Mouse (Mus musculus) forelimb bud, embryonic 11.5 days (tissue): ENCODE measurements at regions not wholly inside any gene's neighbourhood (a gene's known extent, or its start where the extent isn't known, plus 50 kb on each side); places are given as distances from the start of the nearest gene placed in this dataset.

Experiments used
- DNase-seq: peaks from one replicate; pipeline ENCODE4 v3.0.0-alpha.2; 2012; ENCODE audit warnings: low read depth, low spot score

- no peak for DNase-seq
These were observed 55.2 kb upstream of the Rcn1 start for GRCm38 (mm10) chr2:105454353-105454752.

DNA sequence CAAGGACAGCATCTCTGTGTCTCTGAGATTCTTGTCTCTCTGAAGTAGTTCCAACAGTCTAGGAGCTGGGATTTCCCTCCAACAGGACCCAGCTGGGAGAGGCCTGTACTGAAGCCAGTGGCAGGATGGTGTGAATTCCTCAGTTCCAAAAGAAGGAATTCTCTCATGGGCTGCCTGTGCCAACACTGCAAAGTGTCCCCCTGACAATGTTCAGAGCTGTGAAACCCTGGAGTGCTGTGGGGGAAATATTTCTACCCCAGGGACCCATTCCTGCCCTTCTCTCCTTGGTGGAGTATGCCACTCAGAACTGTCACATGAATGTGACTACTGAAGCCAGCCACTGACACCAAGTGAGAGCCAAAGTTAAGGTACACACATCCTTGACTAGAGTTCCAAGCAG, 55.7 kb upstream of the Rcn1 start:
- DNase-seq, result no peak

- DNase-seq, result no peak
These were observed 59.5 kb upstream of the Rcn1 start for GRCm38 (mm10) chr2:105458643-105459042.

DNA sequence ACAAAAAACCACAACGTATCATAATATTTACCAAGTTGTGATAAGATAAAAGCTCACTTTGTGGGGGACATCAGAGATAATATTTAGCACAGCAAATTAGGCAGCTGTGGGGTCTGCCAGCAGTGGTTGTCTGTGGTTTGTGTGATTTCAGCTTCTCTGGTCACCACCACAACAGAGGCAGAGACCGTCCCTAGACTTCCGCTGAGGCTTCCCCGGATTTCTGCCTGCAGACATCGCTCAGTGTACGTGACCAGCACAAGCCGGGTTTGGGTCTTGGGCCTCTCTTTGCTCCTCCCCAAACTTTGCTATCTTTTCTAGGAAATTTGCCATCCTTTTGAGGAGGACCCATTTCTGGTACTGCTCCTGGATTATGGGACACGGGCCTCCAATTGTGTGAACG, 60.4 kb upstream of the Rcn1 start:
- no peak for DNase-seq

DNA sequence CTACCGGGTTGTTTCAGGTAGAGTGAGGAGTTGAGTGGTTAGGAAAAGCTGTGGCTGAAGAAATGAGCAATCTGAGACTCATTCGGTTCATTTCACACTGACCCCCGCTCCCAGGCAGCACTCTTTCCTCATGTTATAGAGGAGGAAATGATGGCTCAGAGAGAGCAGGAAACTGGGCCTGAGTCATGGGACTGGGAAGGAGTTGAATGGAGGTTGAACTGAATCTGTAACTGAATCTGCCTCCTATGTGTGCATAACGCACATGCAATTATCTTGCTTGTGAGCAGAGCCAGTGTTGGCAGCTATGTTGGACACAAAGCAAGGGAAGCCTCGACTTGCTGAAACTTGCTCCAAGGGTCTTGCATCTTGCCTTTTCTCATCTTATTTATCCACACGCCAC, 66.5 kb upstream of the Rcn1 start:
- no peak for DNase-seq

DNA sequence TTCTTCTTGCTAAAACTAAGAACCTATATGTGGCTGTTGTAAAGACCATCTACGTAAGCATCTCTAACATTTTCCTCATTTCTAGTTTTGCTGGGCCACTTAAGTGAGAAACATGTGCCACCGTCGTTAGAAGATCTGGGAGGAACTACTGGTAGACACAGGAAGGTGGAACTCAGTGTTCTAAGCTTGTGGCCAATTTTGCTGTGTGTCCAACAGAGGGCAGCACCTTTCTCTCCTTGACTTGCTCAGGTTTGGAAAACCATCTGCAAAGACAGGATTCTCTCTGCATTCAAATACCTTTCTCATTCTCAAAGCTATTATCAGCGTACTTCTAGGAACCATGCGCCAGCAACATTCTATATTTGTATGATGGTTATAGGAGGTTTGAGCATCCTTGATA, 69.8 kb upstream of the Rcn1 start:
- DNase-seq, result peak; percentile 44

GRCm38 (mm10) chr2:105476028-105476677, 77.0 kb upstream of the Rcn1 start:
- DNase-seq, result no peak

DNA sequence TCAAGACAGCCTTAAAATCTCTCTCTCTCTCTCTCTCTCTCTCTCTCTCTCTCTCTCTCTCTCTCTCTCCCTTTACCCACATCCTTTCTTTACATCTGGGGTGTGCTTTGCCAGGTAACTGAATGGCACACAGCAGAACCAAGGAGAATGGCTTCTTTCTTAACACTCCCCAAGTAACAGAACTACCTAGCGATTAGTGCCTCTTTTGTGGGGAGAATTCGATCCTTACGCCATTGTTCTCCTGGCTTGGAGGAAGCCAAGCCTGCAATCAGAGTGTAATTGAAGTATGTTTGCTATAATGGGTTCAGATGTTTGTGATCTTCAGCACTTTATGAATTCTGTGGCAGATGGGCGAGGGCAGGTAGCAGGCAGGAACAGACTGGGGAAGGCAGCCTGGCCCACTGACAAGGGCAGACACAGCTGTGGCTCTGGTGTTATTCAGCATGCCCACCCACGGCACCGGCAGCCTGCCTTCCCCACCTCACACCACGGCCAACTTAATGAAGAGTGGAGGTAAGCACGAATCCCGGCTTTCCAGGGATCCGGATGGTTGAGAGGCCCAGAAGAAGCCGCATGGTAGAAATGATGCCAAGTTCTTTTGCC, 83.0 kb upstream of the Rcn1 start:
- DNase-seq, result no peak

DNA sequence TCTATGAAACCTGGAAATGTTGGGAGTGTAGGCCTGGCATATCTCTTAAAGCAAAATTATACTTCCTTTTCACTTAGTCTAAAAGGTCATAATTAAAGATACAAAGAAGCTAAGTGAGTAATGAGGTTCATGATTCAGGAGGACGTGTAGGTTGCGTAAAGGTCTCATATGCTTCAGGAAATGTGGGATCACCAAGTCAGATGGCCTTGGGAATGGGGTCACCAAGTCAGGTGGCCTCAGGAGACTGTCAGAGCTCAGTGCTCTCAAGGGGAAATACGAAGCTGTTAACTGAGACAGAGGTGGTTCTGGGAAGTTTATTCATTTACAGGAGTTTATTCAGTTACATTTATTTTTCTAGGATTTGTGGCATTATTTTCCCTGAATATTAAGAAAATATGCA, 85.4 kb upstream of the Rcn1 start:
- no peak for DNase-seq

GRCm38 (mm10) chr2:105485286-105485685, 86.2 kb upstream of the Rcn1 start:
- DNase-seq, result no peak

GRCm38 (mm10) chr2:105495796-105496195, 96.7 kb upstream of the Rcn1 start:
- DNase-seq, result no peak

DNA sequence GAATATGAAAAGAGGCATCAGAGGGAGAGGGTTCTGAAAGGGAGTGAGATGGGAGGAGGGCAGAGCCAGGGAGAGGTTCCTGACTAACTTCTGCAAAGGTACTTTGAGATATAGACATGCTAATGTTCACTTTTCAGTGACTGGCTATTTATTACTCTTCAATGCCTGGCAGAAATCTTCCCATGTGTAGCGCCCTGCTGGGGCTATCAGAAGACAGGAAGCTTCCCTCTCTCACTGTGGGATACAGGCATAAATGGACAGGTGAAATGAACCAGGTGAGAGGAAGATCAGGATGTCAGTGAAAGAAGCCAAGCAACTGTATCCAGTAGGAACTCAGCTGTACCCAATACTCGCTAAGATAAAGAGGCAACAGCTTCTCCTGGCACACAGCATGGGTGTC, 105.1 kb upstream of the Rcn1 start:
- no peak for DNase-seq

DNA sequence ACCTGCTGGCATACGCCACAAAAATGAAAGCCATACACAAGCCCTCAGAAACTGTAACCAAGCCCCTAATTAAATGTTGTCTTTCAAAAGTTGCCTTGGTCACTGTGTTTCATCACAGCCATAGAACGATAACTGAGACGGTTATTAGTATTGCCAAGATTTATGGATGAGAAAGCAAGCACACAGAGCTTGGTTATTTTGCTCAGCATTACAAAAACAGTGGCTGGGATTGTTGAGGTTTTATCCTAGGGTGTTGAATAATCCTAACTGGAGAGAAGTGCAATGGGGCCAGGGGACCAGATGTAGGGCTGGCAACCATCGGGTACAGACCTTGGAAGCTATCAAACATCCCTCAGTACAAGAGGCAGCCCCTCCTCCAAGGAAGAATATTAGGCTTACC, 106.4 kb upstream of the Rcn1 start:
- no peak for DNase-seq

- DNase-seq, result no peak
These were observed 108.0 kb upstream of the Rcn1 start for GRCm38 (mm10) chr2:105507160-105507559.

DNA sequence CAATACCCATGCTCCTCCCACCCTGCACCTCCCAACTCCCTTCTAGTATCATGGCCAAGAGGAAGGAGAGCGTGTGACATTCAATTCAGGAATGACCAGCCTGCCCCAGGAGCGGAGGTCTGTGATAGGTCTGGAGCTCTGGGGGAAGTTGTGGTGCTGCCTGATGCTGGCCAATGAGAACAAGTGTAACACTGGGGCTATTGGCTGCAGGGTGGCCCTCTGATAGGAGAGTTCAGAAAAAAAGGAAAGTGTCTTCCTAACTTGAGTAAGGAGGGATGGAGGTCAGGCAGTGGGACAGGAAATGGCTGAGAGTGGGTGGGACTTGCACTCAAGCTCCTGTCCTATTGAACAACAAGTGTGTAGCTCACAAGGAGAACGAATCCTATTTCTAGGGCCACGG, 111.7 kb upstream of the Rcn1 start:
- no peak for DNase-seq

- no peak for DNase-seq
These were observed 112.6 kb upstream of the Rcn1 start for GRCm38 (mm10) chr2:105511690-105512089.

- DNase-seq, result no peak
These were observed 115.1 kb upstream of the Rcn1 start for GRCm38 (mm10) chr2:105514226-105514625.

GRCm38 (mm10) chr2:105514881-105515280, 115.8 kb upstream of the Rcn1 start:
- DNase-seq, result no peak

DNA sequence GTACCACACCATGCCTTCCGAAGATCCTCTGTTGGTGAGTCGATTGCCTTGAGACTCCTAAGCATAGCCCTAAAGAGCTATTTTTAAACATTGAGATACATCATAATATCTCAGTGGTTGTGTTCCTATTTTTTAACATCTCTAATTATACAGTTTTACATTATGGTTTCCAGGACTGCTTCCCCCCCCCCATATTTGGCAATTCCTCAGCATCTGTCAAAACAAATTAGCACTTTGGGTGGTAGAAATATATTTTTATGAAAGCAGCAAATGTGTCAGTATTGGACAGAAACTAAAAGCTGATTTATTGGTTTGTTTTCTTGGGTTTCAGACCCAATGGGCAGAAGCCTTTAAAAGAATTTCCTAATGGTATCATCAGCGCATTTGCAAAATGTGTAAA, 116.2 kb upstream of the Rcn1 start:
- DNase-seq, result no peak

DNA sequence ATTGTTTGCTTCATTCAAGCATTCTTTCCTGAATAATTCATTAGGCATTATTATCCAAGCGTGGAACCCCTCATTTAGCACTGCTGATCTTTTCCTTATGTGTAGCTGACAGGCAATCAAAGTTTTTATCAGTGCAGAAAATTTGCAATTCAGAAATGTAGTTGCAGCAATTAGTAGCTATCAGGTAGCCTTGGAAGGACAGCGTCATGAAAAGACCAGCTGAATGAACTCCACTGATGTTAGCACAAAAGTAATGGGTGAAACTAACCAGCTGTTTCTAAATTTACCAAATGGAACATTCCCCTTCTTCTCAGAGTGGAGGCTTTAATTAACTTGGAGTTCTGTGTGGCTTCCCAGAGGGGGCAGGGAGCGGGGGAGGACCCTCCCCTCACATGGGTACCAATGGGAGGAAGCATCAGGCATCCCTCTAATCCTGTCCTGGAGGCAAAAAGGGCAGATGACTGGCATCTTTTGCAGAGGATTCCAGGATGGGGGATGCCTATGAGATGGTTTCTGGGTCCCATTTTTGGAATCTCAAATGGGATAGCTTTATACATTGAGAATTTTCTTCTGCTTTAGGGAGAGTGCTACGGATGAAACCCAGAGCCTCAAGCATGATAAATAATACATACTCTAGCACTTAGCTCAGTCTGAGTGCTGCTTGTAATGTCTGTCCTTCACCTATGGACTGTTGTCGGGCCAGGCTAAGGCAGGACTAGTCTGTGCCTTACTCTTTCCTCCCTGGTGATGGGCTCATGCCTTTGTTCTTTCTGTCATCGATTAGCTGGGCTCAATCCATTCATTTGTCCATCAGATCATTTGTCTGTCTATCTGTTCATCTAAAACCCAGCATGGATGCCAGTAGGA, 117.4 kb upstream of the Rcn1 start:
- DNase-seq, result no peak

DNA sequence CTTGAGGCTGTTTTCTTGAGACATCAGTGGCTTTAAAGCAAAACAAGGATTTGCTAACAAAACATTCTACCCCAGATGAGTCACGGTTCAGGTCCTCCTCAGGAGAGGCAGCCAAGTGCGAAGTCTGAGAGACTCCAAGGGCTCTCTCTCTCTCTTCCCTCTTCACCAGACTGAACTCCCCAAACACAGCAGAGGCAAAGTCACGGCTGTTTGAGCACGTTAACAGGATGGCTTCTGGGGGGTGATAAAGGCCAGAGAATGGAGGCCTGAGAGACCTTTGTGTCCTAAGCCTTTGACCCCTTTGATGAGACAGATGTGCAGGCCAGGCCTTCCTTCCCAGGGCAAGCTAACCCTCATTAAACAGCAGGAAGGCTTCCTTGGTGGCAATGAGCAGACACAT, 122.7 kb upstream of the Rcn1 start:
- no peak for DNase-seq

DNA sequence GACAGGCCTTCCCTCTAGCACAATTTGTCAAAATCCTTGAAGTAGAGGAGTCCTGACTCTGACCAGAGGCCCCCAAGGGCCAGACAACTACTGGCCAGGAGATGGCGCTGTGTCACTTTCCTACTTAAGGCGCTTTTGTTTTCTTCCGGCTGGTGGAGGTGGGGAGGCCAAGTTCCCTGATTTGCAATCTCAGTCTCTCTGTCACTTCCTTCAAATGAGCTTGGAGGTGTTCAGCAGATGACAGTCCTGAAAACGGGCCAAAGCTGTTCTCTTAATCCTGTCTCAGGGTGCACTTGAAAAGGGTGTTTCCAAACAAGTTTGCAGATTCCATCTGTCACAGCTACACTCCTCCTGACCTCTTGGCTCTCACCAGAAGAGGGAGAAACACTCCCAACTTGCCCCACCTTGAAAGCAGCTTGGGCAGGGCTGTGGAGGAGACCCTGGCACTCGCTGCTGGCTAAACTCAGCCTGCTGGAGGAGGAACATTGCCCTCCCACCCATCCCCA, 124.2 kb upstream of the Rcn1 start:
- peak; percentile 53 for DNase-seq
